Mouse (Mus musculus) erythroid progenitor cell, adult 5-6 weeks (primary cell): ENCODE results near the gene Cybc1. TPM values are rescaled to one million over a fixed set of nuclear protein-coding genes. Genes with fewer than 3 reads are reported as not detected.

Source experiments
- ATAC-seq: replicated peaks from 2 replicates; pipeline ENCODE4 v1.8.0; 2016; ENCODE audit warnings: moderate number of reproducible peaks, mild to moderate bottlenecking, moderate TSS enrichment, inconsistent platforms; ENCODE audit not compliant: poor library complexity, low FRiP score, severe bottlenecking
- total RNA-seq, 2 experiments: library from RNA; stranded (forward) in 1 of 2; stranded (reverse) in 1 of 2; fragments of 150-400 nt in 1 of 2; fragments of 186-747, 209-891 nt in 1 of 2; gene quantifications; 2 replicates each; pipeline versions ENCODE4 v1.2.3 to v1.2.4; 2015 to 2017; ENCODE audit warnings: low replicate concordance in 2 of 2

Gene Cybc1
- total RNA-seq, 2 experiments from 2014 or later: 24.3 to 27.3 TPM

- ATAC-seq: no peak
Measured at GRCm38 (mm10) chr11:121220771-121221170, 8.4 kb downstream of the Cybc1 start.

GRCm38 (mm10) chr11:121219776-121220175 lies 9.3 kb downstream of the Cybc1 start:
- ATAC-seq: no peak

- no peak for ATAC-seq
Measured at GRCm38 (mm10) chr11:121216831-121217230, 12.3 kb downstream of the Cybc1 start.

GRCm38 (mm10) chr11:121204161-121205006 lies 24.7 kb downstream of the Cybc1 start, which contains the start of the genes Hexdc and Ogfod3:
TSS of gene Hexdc (plus strand) at chr11:121204433.
TSS of gene Ogfod3 (minus strand) at chr11:121204711.
- peak; percentile 91 for ATAC-seq

GRCm38 (mm10) chr11:121203859-121204160 lies 25.3 kb downstream of the Cybc1 start:
- ATAC-seq: no peak

GRCm38 (mm10) chr11:121201436-121202198 lies 27.5 kb downstream of the Cybc1 start:
- ATAC-seq: no peak

GRCm38 (mm10) chr11:121200781-121201180 lies 28.3 kb downstream of the Cybc1 start:
- no peak for ATAC-seq

GRCm38 (mm10) chr11:121199851-121200250 lies 29.3 kb downstream of the Cybc1 start:
- ATAC-seq: no peak

GRCm38 (mm10) chr11:121198622-121199021 lies 30.5 kb downstream of the Cybc1 start:
- ATAC-seq: no peak

- ATAC-seq: no peak
Measured at GRCm38 (mm10) chr11:121193415-121193814, 35.7 kb downstream of the Cybc1 start.

GRCm38 (mm10) chr11:121192742-121193141 lies 36.4 kb downstream of the Cybc1 start:
- ATAC-seq: no peak

- no peak for ATAC-seq
Measured at GRCm38 (mm10) chr11:121189681-121190080, 39.4 kb downstream of the Cybc1 start.

GRCm38 (mm10) chr11:121176285-121177270 lies 52.5 kb downstream of the Cybc1 start:
- peak; percentile 69 for ATAC-seq

GRCm38 (mm10) chr11:121174234-121174633 lies 54.9 kb downstream of the Cybc1 start:
- no peak for ATAC-seq

- no peak for ATAC-seq
Measured at GRCm38 (mm10) chr11:121173203-121173602, 55.9 kb downstream of the Cybc1 start.

Other genes starting within 250 kb of the Cybc1 start
- 7.6 and 27.7 TPM in 2 replicates for gene Csnk1d, start 238.0 kb downstream of the Cybc1 start, total RNA-seq (2015; ENCODE audit: low replicate concordance)
- gene Csnk1d, start 238.0 kb downstream of the Cybc1 start, total RNA-seq (2017; ENCODE audit: low replicate concordance): 17.3 and 26.2 TPM in 2 replicates
- gene Cd7, start 189.9 kb downstream of the Cybc1 start, total RNA-seq (2015; ENCODE audit: low replicate concordance): 4.0 and 13.0 TPM in 2 replicates
- gene Cd7, start 189.9 kb downstream of the Cybc1 start, total RNA-seq (2017; ENCODE audit: low replicate concordance): 1.2 TPM in 1 of 2 replicates, not detected in the other
- not detected in 2 replicates for gene Sectm1b, start 165.8 kb downstream of the Cybc1 start, total RNA-seq (2015; ENCODE audit: low replicate concordance)
- not detected in 2 replicates for gene Sectm1b, start 165.8 kb downstream of the Cybc1 start, total RNA-seq (2017; ENCODE audit: low replicate concordance)
- gene Sectm1a, start 148.1 kb downstream of the Cybc1 start, total RNA-seq (2015; ENCODE audit: low replicate concordance): not detected in 2 replicates
- gene Sectm1a, start 148.1 kb downstream of the Cybc1 start, total RNA-seq (2017; ENCODE audit: low replicate concordance): not detected in 2 replicates
- not detected in 2 replicates for gene Tex19.2, start 110.6 kb downstream of the Cybc1 start, total RNA-seq (2015; ENCODE audit: low replicate concordance)
- gene Tex19.2, start 110.6 kb downstream of the Cybc1 start, total RNA-seq (2017; ENCODE audit: low replicate concordance): not detected in 2 replicates
- not detected in 2 replicates for gene Tex19.1, start 83.2 kb downstream of the Cybc1 start, total RNA-seq (2015; ENCODE audit: low replicate concordance)
- not detected in 2 replicates for gene Tex19.1, start 83.2 kb downstream of the Cybc1 start, total RNA-seq (2017; ENCODE audit: low replicate concordance)
- not detected in 2 replicates for gene Uts2r, start 69.1 kb downstream of the Cybc1 start, total RNA-seq (2015; ENCODE audit: low replicate concordance)
- not detected in 2 replicates for gene Uts2r, start 69.1 kb downstream of the Cybc1 start, total RNA-seq (2017; ENCODE audit: low replicate concordance)
- gene Hexdc, start 24.9 kb downstream of the Cybc1 start, total RNA-seq (2015; ENCODE audit: low replicate concordance): 0.42 and 0.72 TPM in 2 replicates
- gene Hexdc, start 24.9 kb downstream of the Cybc1 start, total RNA-seq (2017; ENCODE audit: low replicate concordance): 4.7 and 5.8 TPM in 2 replicates
- gene Ogfod3, start 24.6 kb downstream of the Cybc1 start, total RNA-seq (2015; ENCODE audit: low replicate concordance): 4.3 and 8.4 TPM in 2 replicates
- 1.9 and 2.1 TPM in 2 replicates for gene Ogfod3, start 24.6 kb downstream of the Cybc1 start, total RNA-seq (2017; ENCODE audit: low replicate concordance)
- 109 and 126 TPM in 2 replicates for gene Narf, start 7.9 kb upstream of the Cybc1 start, total RNA-seq (2015; ENCODE audit: low replicate concordance)
- 181 and 186 TPM in 2 replicates for gene Narf, start 7.9 kb upstream of the Cybc1 start, total RNA-seq (2017; ENCODE audit: low replicate concordance)
- 16.6 and 18.4 TPM in 2 replicates for gene Foxk2, start 30.7 kb upstream of the Cybc1 start, total RNA-seq (2015; ENCODE audit: low replicate concordance)
- gene Foxk2, start 30.7 kb upstream of the Cybc1 start, total RNA-seq (2017; ENCODE audit: low replicate concordance): 15.8 and 32.2 TPM in 2 replicates
- 25.2 and 30.6 TPM in 2 replicates for gene Wdr45b, start 125.1 kb upstream of the Cybc1 start, total RNA-seq (2015; ENCODE audit: low replicate concordance)
- 26.9 and 33.6 TPM in 2 replicates for gene Wdr45b, start 125.1 kb upstream of the Cybc1 start, total RNA-seq (2017; ENCODE audit: low replicate concordance)
- not detected in 2 replicates for gene Rab40b, start 158.9 kb upstream of the Cybc1 start, total RNA-seq (2015; ENCODE audit: low replicate concordance)
- gene Rab40b, start 158.9 kb upstream of the Cybc1 start, total RNA-seq (2017; ENCODE audit: low replicate concordance): 0.90 TPM in 1 of 2 replicates, not detected in the other
- gene Fn3krp, start 192.1 kb upstream of the Cybc1 start, total RNA-seq (2015; ENCODE audit: low replicate concordance): 107 and 114 TPM in 2 replicates
- gene Fn3krp, start 192.1 kb upstream of the Cybc1 start, total RNA-seq (2017; ENCODE audit: low replicate concordance): 161 and 188 TPM in 2 replicates
- gene Fn3k, start 205.6 kb upstream of the Cybc1 start, total RNA-seq (2015; ENCODE audit: low replicate concordance): 245 and 327 TPM in 2 replicates
- gene Fn3k, start 205.6 kb upstream of the Cybc1 start, total RNA-seq (2017; ENCODE audit: low replicate concordance): 308 and 310 TPM in 2 replicates
- gene Tbcd, start 222.6 kb upstream of the Cybc1 start, total RNA-seq (2015; ENCODE audit: low replicate concordance): 84.7 and 94.8 TPM in 2 replicates
- 90.7 and 125 TPM in 2 replicates for gene Tbcd, start 222.6 kb upstream of the Cybc1 start, total RNA-seq (2017; ENCODE audit: low replicate concordance)